Mouse (Mus musculus) kidney, adult 2 months (tissue): ENCODE results near the gene Srgap1.

Source experiments
- CTCF ChIP-seq: fragments of 200-500 bp; conservative IDR thresholded peaks from 2 replicates; pipeline ENCODE4 v1.5.1; 2011; ENCODE audit warnings: low read depth, mild to moderate bottlenecking, control low read depth, low read length, moderate library complexity, mixed read lengths; ENCODE audit not compliant: insufficient read depth, insufficient read length
- POLR2A ChIP-seq: fragments of 200-500 bp; IDR thresholded peaks from one replicate; pipeline ENCODE4 v1.6.1; 2011; ENCODE audit warnings: low read depth, low read length, control low read depth

GRCm38 (mm10) chr10:122020255-122020654 lies 26.9 kb downstream of the Srgap1 start:
- TF ChIP-seq POLR2A: no peak
- no peak for TF ChIP-seq CTCF
